Mouse (Mus musculus) CH12.LX (cell line): ENCODE data around the gene Tusc2. TPM values are rescaled to one million over a fixed set of nuclear protein-coding genes. Genes with fewer than 3 reads are reported as not detected.

Experiments
- DNase-seq: peaks from one replicate; pipeline ENCODE4 v3.0.0-alpha.2; 2013; ENCODE audit errors: extremely low read depth
- H3K27ac ChIP-seq: 2 replicates; pipeline ENCODE4 v1.5.1; 2012; ENCODE audit warnings: low read depth, mild to moderate bottlenecking, control low read depth, moderate library complexity; ENCODE audit not compliant: insufficient read depth
- H3K27me3 ChIP-seq: replicated peaks from 2 replicates; pipeline ENCODE3; 2012; ENCODE audit warnings: inconsistent platforms
- H3K36me3 ChIP-seq, 2 experiments: replicated peaks in 1 of 2; 2 replicates each; pipeline versions ENCODE3 to v1.6.1; 2012; ENCODE audit warnings: inconsistent platforms in 1 of 2, low read length in 1 of 2, mild to moderate bottlenecking in 1 of 2, mixed read lengths in 1 of 2, moderate library complexity in 1 of 2; ENCODE audit not compliant: control insufficient read depth in 1 of 2, insufficient read depth in 1 of 2
- H3K4me1 ChIP-seq, 2 experiments: 2 replicates each; pipeline ENCODE4 v1.6.1; 2012; ENCODE audit warnings: inconsistent platforms in 1 of 2, moderate library complexity in 1 of 2; ENCODE audit not compliant: insufficient read depth in 2 of 2, control insufficient read depth in 1 of 2
- H3K4me2 ChIP-seq: 2 replicates; pipeline ENCODE4 v1.6.1; 2012; ENCODE audit warnings: low read depth, mild to moderate bottlenecking, control low read depth; ENCODE audit not compliant: poor library complexity, insufficient read depth, severe bottlenecking
- H3K4me3 ChIP-seq, 3 experiments: fragments of 150-350 bp in 1 of 3; sonication (generic) in 1 of 3; replicated peaks in 1 of 3; 2 replicates each; pipeline versions ENCODE3 to v1.5.1; 2011 to 2012; ENCODE audit warnings: low read depth in 2 of 3, low read length in 2 of 3, mild to moderate bottlenecking in 2 of 3, moderate library complexity in 2 of 3, control low read depth in 1 of 3, improper control_type of control experiment in 1 of 3, inconsistent platforms in 1 of 3, mixed read lengths in 1 of 3; ENCODE audit not compliant: poor library complexity in 1 of 3
- H3K79me2 ChIP-seq: replicated peaks from 2 replicates; pipeline ENCODE4 v1.6.1; 2012; ENCODE audit warnings: mild to moderate bottlenecking, moderate library complexity; ENCODE audit not compliant: control insufficient read depth, poor library complexity, insufficient read depth, severe bottlenecking; ENCODE audit errors: extremely low read depth
- H3K9ac ChIP-seq: 2 replicates; pipeline ENCODE4 v1.6.1; 2012; ENCODE audit warnings: low read depth, mild to moderate bottlenecking, control low read depth, moderate library complexity; ENCODE audit not compliant: insufficient read depth
- H3K9me3 ChIP-seq: replicated peaks from 2 replicates; pipeline ENCODE3; 2012; ENCODE audit warnings: low read length, inconsistent platforms, mixed read lengths
- BHLHE40 ChIP-seq: IDR thresholded peaks from 2 replicates; pipeline ENCODE4 v1.6.1; 2011; ENCODE audit warnings: mild to moderate bottlenecking, low read depth, low read length, improper control_type of control experiment
- CHD1 ChIP-seq: IDR thresholded peaks from 2 replicates; pipeline ENCODE4 v1.6.1; 2012; ENCODE audit warnings: low read depth, low read length, improper control_type of control experiment, inconsistent platforms
- CHD2 ChIP-seq: IDR thresholded peaks from 2 replicates; pipeline ENCODE4 v1.6.1; 2011; ENCODE audit warnings: low read length, improper control_type of control experiment
- E2F4 ChIP-seq: IDR thresholded peaks from 2 replicates; pipeline ENCODE4 v1.6.1; 2011; ENCODE audit warnings: low read depth, low read length, improper control_type of control experiment; ENCODE audit not compliant: insufficient replicate concordance
- ELF1 ChIP-seq: IDR thresholded peaks from 2 replicates; pipeline ENCODE4 v1.6.1; 2014; ENCODE audit warnings: low read depth, mild to moderate bottlenecking, inconsistent platforms, low read length, improper control_type of control experiment
- ETS1 ChIP-seq: conservative IDR thresholded peaks from 2 replicates; pipeline ENCODE4 v1.6.1; 2012; ENCODE audit warnings: low read depth, mild to moderate bottlenecking, inconsistent platforms, low read length, improper control_type of control experiment, moderate library complexity
- GABPA ChIP-seq: IDR thresholded peaks from 2 replicates; pipeline ENCODE4 v1.6.1; 2012; ENCODE audit warnings: low read depth, low read length, improper control_type of control experiment, inconsistent platforms; ENCODE audit not compliant: insufficient replicate concordance
- IRF4 ChIP-seq: IDR thresholded peaks from 2 replicates; pipeline ENCODE4 v1.6.1; 2014; ENCODE audit warnings: low read depth, mild to moderate bottlenecking, inconsistent platforms, low read length, improper control_type of control experiment
- JUN ChIP-seq: IDR thresholded peaks from 2 replicates; pipeline ENCODE4 v1.6.1; 2011; ENCODE audit warnings: low read depth, mild to moderate bottlenecking, low read length, improper control_type of control experiment, moderate library complexity; ENCODE audit not compliant: insufficient read depth
- JUND ChIP-seq: conservative IDR thresholded peaks from 2 replicates; pipeline ENCODE4 v1.6.1; 2011; ENCODE audit warnings: low read depth, low read length, improper control_type of control experiment
- KAT2A ChIP-seq: IDR thresholded peaks from 2 replicates; pipeline ENCODE4 v1.6.1; 2012; ENCODE audit warnings: low read length, improper control_type of control experiment, inconsistent platforms; ENCODE audit not compliant: insufficient replicate concordance
- MAZ ChIP-seq: IDR thresholded peaks from 2 replicates; pipeline ENCODE4 v1.6.1; 2012; ENCODE audit warnings: low read depth, mild to moderate bottlenecking, inconsistent platforms, low read length, improper control_type of control experiment, moderate library complexity
- MXI1 ChIP-seq: IDR thresholded peaks from 2 replicates; pipeline ENCODE4 v1.6.1; 2011; ENCODE audit warnings: mild to moderate bottlenecking, low read depth, low read length, improper control_type of control experiment
- NELFE ChIP-seq: IDR thresholded peaks from 2 replicates; pipeline ENCODE4 v1.6.1; 2011; ENCODE audit warnings: low read depth, low read length, improper control_type of control experiment
- NRF1 ChIP-seq: IDR thresholded peaks from 2 replicates; pipeline ENCODE4 v1.6.1; 2014; ENCODE audit warnings: low read depth, mild to moderate bottlenecking, inconsistent platforms, low read length, improper control_type of control experiment, moderate library complexity
- POLR2AphosphoS2 ChIP-seq: IDR thresholded peaks from 2 replicates; pipeline ENCODE4 v1.6.1; 2011; ENCODE audit warnings: low read depth, low read length, improper control_type of control experiment
- TBP ChIP-seq: conservative IDR thresholded peaks from 2 replicates; pipeline ENCODE4 v1.6.1; 2011; ENCODE audit warnings: low read depth, low read length, improper control_type of control experiment
- TCF12 ChIP-seq: IDR thresholded peaks from 2 replicates; pipeline ENCODE4 v1.6.1; 2014; ENCODE audit warnings: low read depth, mild to moderate bottlenecking, inconsistent platforms, low read length, improper control_type of control experiment
- UBTF ChIP-seq: IDR thresholded peaks from 2 replicates; pipeline ENCODE4 v1.6.1; 2012; ENCODE audit warnings: low read depth, mild to moderate bottlenecking, inconsistent platforms, low read length, improper control_type of control experiment, moderate library complexity
- USF1 ChIP-seq: IDR thresholded peaks from 2 replicates; pipeline ENCODE4 v1.6.1; 2014; ENCODE audit warnings: low read depth, mild to moderate bottlenecking, inconsistent platforms, low read length, improper control_type of control experiment
- USF2 ChIP-seq: conservative IDR thresholded peaks from 2 replicates; pipeline ENCODE4 v1.6.1; 2011; ENCODE audit warnings: low read depth, low read length, improper control_type of control experiment
- ZKSCAN1 ChIP-seq: IDR thresholded peaks from 2 replicates; pipeline ENCODE4 v1.6.1; 2012; ENCODE audit warnings: low read depth, inconsistent platforms, low read length, improper control_type of control experiment, borderline replicate concordance
- dilution Hi-C: fragments of 300-500 bp; cut with MboI; formaldehyde crosslinking; loops from 2 replicates; pipeline ENCODE4 v1.14.3; 2020; ENCODE audit warnings: low sequenced_read_pairs; ENCODE audit not compliant: extremely low pct_unique_long_range_greater_than_20kb, extremely low pct_ligation_motif_present
- in situ Hi-C: fragments of 300-500 bp; cut with MboI; formaldehyde crosslinking; loops from 3 replicates; pipeline ENCODE4 v1.14.3; 2019; ENCODE audit warnings: low sequenced_read_pairs, low pct_ligation_motif_present, low pct_unique_long_range_greater_than_20kb, mixed read lengths
- polyA plus RNA-seq: library from polyadenylated mRNA; unstranded; fragments of >175 nt; gene quantifications from 2 replicates; pipeline ENCODE4 v1.2.1, GENCODE M21; 2012; ENCODE audit warnings: low read depth; ENCODE audit not compliant: insufficient read length
- total RNA-seq, 2 experiments: library from RNA; depleted of rRNA; stranded (reverse); fragments of 300-350 nt in 1 of 2; fragments of >200 nt in 1 of 2; gene quantifications; 2 replicates each; pipeline ENCODE4 v1.2.3; 2012 to 2014

The Tusc2 gene
- total and polyA plus RNA-seq, 3 experiments = 23.0 to 39.2 (median 33.3) TPM

DNA sequence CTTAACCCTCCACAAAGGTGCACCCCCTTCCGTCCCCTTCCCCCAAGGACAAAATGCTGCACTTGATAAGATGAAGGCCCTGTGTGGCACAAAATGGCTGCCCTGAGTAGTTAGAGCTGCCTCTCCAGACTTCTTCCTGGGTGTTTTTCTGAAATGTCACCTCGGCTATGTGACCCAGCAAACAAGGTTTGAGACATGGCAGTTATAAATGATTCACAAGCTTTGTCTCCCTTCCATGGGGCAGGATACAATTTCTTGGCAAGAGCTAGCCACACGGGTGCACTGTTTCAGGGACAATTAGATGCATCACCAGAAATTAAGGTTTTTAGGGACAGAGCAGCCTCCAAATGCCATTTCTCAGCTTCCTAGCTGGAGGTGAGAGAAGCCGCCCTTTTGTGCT is 22.6 kb upstream of the Tusc2 start:
- in situ Hi-C loops = no loop called here
- no peak overlapping the region for H3K4me2 ChIP-seq
- dilution Hi-C loops = no loop called here

DNA sequence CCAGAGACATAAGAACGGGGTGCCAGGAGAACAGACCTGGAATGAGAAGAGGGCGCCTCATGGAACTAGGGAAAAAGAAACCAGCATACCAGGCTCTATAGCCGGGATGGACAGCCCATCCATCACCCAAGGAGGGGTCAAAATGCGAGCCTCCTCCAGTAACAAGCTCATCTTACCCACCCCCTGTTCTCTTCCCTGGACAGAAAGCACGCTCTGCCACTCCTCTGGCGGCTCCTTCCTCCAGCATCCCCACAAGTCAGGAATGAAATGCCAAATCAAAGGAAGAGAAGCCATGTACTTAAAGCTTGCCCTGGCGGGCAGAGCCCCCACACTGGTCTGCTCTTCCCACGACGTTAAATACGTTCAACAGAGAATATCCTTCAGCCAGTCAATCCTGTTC is 22.1 kb upstream of the Tusc2 start:
- H3K36me3 ChIP-seq = peaks cover 48 to 67% of the 10 kb centered on the region in 2 experiments
- peaks cover 9 to 40% of the 10 kb centered on the region in 2 experiments for H3K4me1 ChIP-seq
- peaks cover 15% of the 10 kb centered on the region for H3K79me2 ChIP-seq
- no peak for TF ChIP-seq ETS1
- TF ChIP-seq TBP = no peak
- TF ChIP-seq MXI1 = no peak
- TF ChIP-seq JUND = no peak
- TF ChIP-seq USF1 = no peak
- TF ChIP-seq NELFE = no peak
- TF ChIP-seq CHD2 = no peak
- no peak for TF ChIP-seq IRF4
- TF ChIP-seq KAT2A = no peak
- TF ChIP-seq USF2 = no peak
- TF ChIP-seq BHLHE40 = no peak
- no peak for TF ChIP-seq NRF1
- no peak for TF ChIP-seq POLR2AphosphoS2
- TF ChIP-seq JUN = no peak
- no peak for TF ChIP-seq MAZ
- no peak for TF ChIP-seq TCF12
- no peaks in the 10 kb centered on the region for H3K27me3 ChIP-seq
- dilution Hi-C loops = no loop called here
- in situ Hi-C loops = no loop called here
- H3K27ac ChIP-seq = no peak overlapping the region
- no peak overlapping the region for H3K9ac ChIP-seq
- peak overlapping the region; percentile 82 for H3K4me2 ChIP-seq
- no peak for DNase-seq
- H3K9me3 ChIP-seq = no peaks in the 10 kb centered on the region
- H3K4me3 ChIP-seq = peak overlapping the region in 2 of 3 experiments; percentile 70 to 76

More for the DNA sequence above, 22.6 kb upstream of the Tusc2 start:
- Histone ChIP-seq H3K27ac (no peak overlapping the region), H3K27me3 (no peaks in the 10 kb centered on the region), H3K9me3 (no peaks in the 10 kb centered on the region), H3K4me3 (no peak overlapping the region), H3K9ac (no peak overlapping the region), H3K79me2 (peaks cover 21% of the 10 kb centered on the region), H3K36me3 (peaks cover 47 to 66% of the 10 kb centered on the region in 2 experiments), H3K4me1 (peaks cover 9 to 40% of the 10 kb centered on the region in 2 experiments)
- TF ChIP-seq IRF4 = no peak
- TF ChIP-seq MXI1 = no peak
- no peak for TF ChIP-seq BHLHE40
- TF ChIP-seq KAT2A = no peak
- no peak for TF ChIP-seq UBTF
- TF ChIP-seq TCF12 = no peak
- TF ChIP-seq JUN = no peak
- no peak for TF ChIP-seq ZKSCAN1
- no peak for TF ChIP-seq E2F4
- TF ChIP-seq GABPA = no peak
- TF ChIP-seq CHD1 = no peak
- TF ChIP-seq ELF1 = no peak
- TF ChIP-seq USF1 = no peak
- no peak for TF ChIP-seq POLR2AphosphoS2
- no peak for DNase-seq
